Mouse (Mus musculus) lung, embryonic 14.5 days (tissue): ENCODE measurements at regions not wholly inside any gene's neighbourhood (a gene's known extent, or its start where the extent isn't known, plus 50 kb on each side); places are given as distances from the start of the nearest gene placed in this dataset.

Source experiments
- ATAC-seq: fragments of 200-750 bp; cut with Nextera tagmentation; 2 replicates; pipeline ENCODE4 v1.8.0; 2017; ENCODE audit warnings: mild to moderate bottlenecking, moderate TSS enrichment, moderate library complexity; ENCODE audit not compliant: insufficient read depth
- DNase-seq: peaks from one replicate; pipeline ENCODE4 v3.0.0-alpha.2; 2015
- H3K27ac ChIP-seq: fragments of 300-500 bp; sonication (generic); 2 replicates; pipeline ENCODE4 v1.5.1; 2014; ENCODE audit warnings: low read depth, mild to moderate bottlenecking, moderate library complexity
- H3K27me3 ChIP-seq: fragments of 300-500 bp; sonication (generic); 2 replicates; pipeline ENCODE4 v1.6.1; 2014; ENCODE audit warnings: low read length, control low read depth; ENCODE audit not compliant: insufficient read depth
- H3K36me3 ChIP-seq: fragments of 300-500 bp; sonication (generic); 2 replicates; pipeline ENCODE4 v1.6.1; 2014; ENCODE audit warnings: control low read depth; ENCODE audit not compliant: insufficient read depth
- H3K4me1 ChIP-seq: fragments of 300-500 bp; sonication (generic); 2 replicates; pipeline ENCODE4 v1.6.1; 2014; ENCODE audit warnings: antibody characterized with exemption, control low read depth; ENCODE audit not compliant: insufficient read depth
- H3K4me2 ChIP-seq: fragments of 300-500 bp; sonication (generic); 2 replicates; pipeline ENCODE4 v1.6.1; 2014; ENCODE audit warnings: mild to moderate bottlenecking
- H3K4me3 ChIP-seq: fragments of 300-500 bp; sonication (generic); 2 replicates; pipeline ENCODE4 v1.5.1; 2014; ENCODE audit warnings: low read depth, low read length
- H3K9ac ChIP-seq: fragments of 300-500 bp; sonication (generic); 2 replicates; pipeline ENCODE4 v1.6.1; 2014
- H3K9me3 ChIP-seq: fragments of 300-500 bp; sonication (generic); 2 replicates; pipeline ENCODE4 v1.6.1; 2016; ENCODE audit warnings: low read depth, low read length, control low read depth
- CTCF ChIP-seq: IDR thresholded peaks from 2 replicates; pipeline ENCODE4 v1.5.1; 2016; ENCODE audit warnings: antibody characterized with exemption, low read depth
- WGBS: fragments of 180-500 bp; shearing (Covaris S2); extraction: QIAGEN DNeasy Blood & Tissue Kit; methylation state at CpG from one replicate; pipeline ENCODE4 v1.1.7; 2014; 5-methylcytosine and 5-hydroxymethylcytosine counted together

GRCm38 (mm10) chr3:140566996-140567517, 645.1 kb downstream of the Pdha2 start:
- H3K27me3 ChIP-seq = no peaks in the 10 kb centered on the region
- TF ChIP-seq CTCF = no peak
- H3K9ac ChIP-seq = no peak overlapping the region
- no peak overlapping the region for H3K4me3 ChIP-seq
- H3K4me2 ChIP-seq = no peak overlapping the region
- DNase-seq (no peak), ATAC-seq (no peak)
- 82% methylated on average over 4 of the region's 4 CpGs for WGBS
- no peak overlapping the region for H3K27ac ChIP-seq
- H3K4me1 ChIP-seq = no peaks in the 10 kb centered on the region
- H3K9me3 ChIP-seq = no peaks in the 10 kb centered on the region
- H3K36me3 ChIP-seq = no peaks in the 10 kb centered on the region

GRCm38 (mm10) chr3:140554736-140555135, 657.4 kb downstream of the Pdha2 start:
- no peak for TF ChIP-seq CTCF
- Histone ChIP-seq H3K36me3 (no peaks in the 10 kb centered on the region), H3K9ac (no peak overlapping the region), H3K4me1 (no peaks in the 10 kb centered on the region), H3K9me3 (no peaks in the 10 kb centered on the region), H3K4me3 (no peak overlapping the region), H3K27ac (no peak overlapping the region), H3K4me2 (no peak overlapping the region), H3K27me3 (no peaks in the 10 kb centered on the region)
- 54% methylated on average over 3 of the region's 3 CpGs for WGBS
- DNase-seq = no peak
- ATAC-seq = no peak

GRCm38 (mm10) chr3:140548483-140548882, 663.7 kb downstream of the Pdha2 start:
- 47% methylated on average over 3 of the region's 3 CpGs for WGBS
- no peaks in the 10 kb centered on the region for H3K9me3 ChIP-seq
- no peak for TF ChIP-seq CTCF
- H3K4me1 ChIP-seq = 0 out of 2 replicates have a peak, but pooled peaks cover 3% of the 10 kb centered on the region
- peak; percentile 41; the same call in 1 of the 2 replicates for ATAC-seq
- H3K36me3 ChIP-seq = no peaks in the 10 kb centered on the region
- DNase-seq = peak; percentile 49
- H3K4me2 ChIP-seq = no peak overlapping the region
- no peak overlapping the region for H3K27ac ChIP-seq
- H3K9ac ChIP-seq = no peak overlapping the region
- no peaks in the 10 kb centered on the region for H3K27me3 ChIP-seq
- no peak overlapping the region for H3K4me3 ChIP-seq

- ATAC-seq (no peak), DNase-seq (no peak)
- Histone ChIP-seq H3K27ac (no peak overlapping the region), H3K4me2 (no peak overlapping the region), H3K27me3 (no peaks in the 10 kb centered on the region), H3K9ac (no peak overlapping the region), H3K9me3 (no peaks in the 10 kb centered on the region), H3K4me1 (no peaks in the 10 kb centered on the region), H3K36me3 (no peaks in the 10 kb centered on the region), H3K4me3 (no peak overlapping the region)
- 73% methylated on average over 6 of the region's 6 CpGs for WGBS
- TF ChIP-seq CTCF = no peak
These were observed 680.2 kb downstream of the Pdha2 start for GRCm38 (mm10) chr3:140531747-140532502.

- H3K27me3 ChIP-seq = no peaks in the 10 kb centered on the region
- ATAC-seq (no peak), DNase-seq (no peak)
- H3K4me1 ChIP-seq = no peaks in the 10 kb centered on the region
- H3K36me3 ChIP-seq = no peaks in the 10 kb centered on the region
- no peaks in the 10 kb centered on the region for H3K9me3 ChIP-seq
- TF ChIP-seq CTCF = no peak
- H3K9ac ChIP-seq = no peak overlapping the region
- H3K4me3 ChIP-seq = no peak overlapping the region
- H3K27ac ChIP-seq = no peak overlapping the region
- H3K4me2 ChIP-seq = no peak overlapping the region
These were observed 690.4 kb downstream of the Pdha2 start for GRCm38 (mm10) chr3:140521653-140522278.

- ATAC-seq (peak; percentile 93), DNase-seq (peak; percentile 87)
- Histone ChIP-seq H3K9me3 (no peaks in the 10 kb centered on the region), H3K4me2 (no peak overlapping the region), H3K9ac (no peak overlapping the region), H3K4me1 (no peaks in the 10 kb centered on the region), H3K36me3 (no peaks in the 10 kb centered on the region), H3K27me3 (no peaks in the 10 kb centered on the region), H3K27ac (no peak overlapping the region), H3K4me3 (no peak overlapping the region)
- TF ChIP-seq CTCF = no peak
These were observed 701.3 kb downstream of the Pdha2 start for GRCm38 (mm10) chr3:140510835-140511234.

- H3K9ac ChIP-seq = no peak overlapping the region
- no peaks in the 10 kb centered on the region for H3K36me3 ChIP-seq
- 0 out of 2 replicates have a peak overlapping the region, but pooled peaks have one; percentile 24 for H3K27ac ChIP-seq
- no peak for TF ChIP-seq CTCF
- 42% methylated on average over 2 of the region's 2 CpGs for WGBS
- no peak overlapping the region for H3K4me2 ChIP-seq
- DNase-seq (peak; percentile 52), ATAC-seq (peak; percentile 84)
- no peaks in the 10 kb centered on the region for H3K27me3 ChIP-seq
- no peak overlapping the region for H3K4me3 ChIP-seq
- H3K4me1 ChIP-seq = no peaks in the 10 kb centered on the region
- H3K9me3 ChIP-seq = no peaks in the 10 kb centered on the region
These were observed 702.1 kb downstream of the Pdha2 start for GRCm38 (mm10) chr3:140510094-140510493.
